Mouse (Mus musculus) kidney, embryonic 16.5 days (tissue): ENCODE measurements at regions not wholly inside any gene's neighbourhood (a gene's known extent, or its start where the extent isn't known, plus 50 kb on each side); places are given as distances from the start of the nearest gene placed in this dataset.
"Not testable (repeated sequence)": the region's sequence is repeated elsewhere in the genome, so short reads cannot be mapped to it uniquely, and the experiment has no call there.

ENCODE experiments used
- ATAC-seq: fragments of 200-750 bp; cut with Nextera tagmentation; 2 replicates; pipeline ENCODE4 v1.8.0; 2017; ENCODE audit warnings: moderate TSS enrichment; ENCODE audit not compliant: low FRiP score, low TSS enrichment
- H3K27ac ChIP-seq: fragments of 300-500 bp; sonication (generic); 2 replicates; pipeline ENCODE4 v1.5.1; 2014; ENCODE audit warnings: low read length
- H3K27me3 ChIP-seq: fragments of 300-500 bp; sonication (generic); 2 replicates; pipeline ENCODE4 v1.6.1; 2014; ENCODE audit warnings: low read length, control low read depth, mixed read lengths; ENCODE audit not compliant: insufficient read depth
- H3K36me3 ChIP-seq: fragments of 300-500 bp; sonication (generic); 2 replicates; pipeline ENCODE4 v1.6.1; 2014; ENCODE audit warnings: low read length, control low read depth, mixed read lengths; ENCODE audit not compliant: insufficient read depth
- H3K4me1 ChIP-seq: fragments of 300-500 bp; sonication (generic); 2 replicates; pipeline ENCODE4 v1.6.1; 2014; ENCODE audit warnings: low read length, control low read depth, mixed read lengths; ENCODE audit not compliant: insufficient read depth
- H3K4me2 ChIP-seq: fragments of 300-500 bp; sonication (generic); replicated peaks from 2 replicates; pipeline ENCODE4 v1.6.1; 2014; ENCODE audit warnings: low read depth, low read length
- H3K4me3 ChIP-seq: fragments of 300-500 bp; sonication (generic); 2 replicates; pipeline ENCODE4 v1.5.1; 2014; ENCODE audit warnings: mild to moderate bottlenecking, low read length
- H3K9ac ChIP-seq: fragments of 300-500 bp; sonication (generic); replicated peaks from 2 replicates; pipeline ENCODE4 v1.6.1; 2014; ENCODE audit warnings: low read length
- H3K9me3 ChIP-seq: fragments of 300-500 bp; sonication (generic); 2 replicates; pipeline ENCODE4 v1.6.1; 2016; ENCODE audit warnings: low read length, control low read depth
- WGBS: fragments of 180-500 bp; shearing (Covaris S2); extraction: QIAGEN DNeasy Blood & Tissue Kit; methylation state at CpG from one replicate; pipeline ENCODE4 v1.1.7; 2014; 5-methylcytosine and 5-hydroxymethylcytosine counted together

GRCm38 (mm10) chr10:117567379-117568137, 61.7 kb upstream of the Cpm start:
- Histone ChIP-seq H3K36me3 (no peaks in the 10 kb centered on the region), H3K27me3 (no peaks in the 10 kb centered on the region), H3K4me3 (no peak overlapping the region), H3K4me1 (peaks cover 14% of the 10 kb centered on the region), H3K9me3 (peaks cover 3% of the 10 kb centered on the region; the same call in 1 of the 2 replicates), H3K27ac (no peak overlapping the region), H3K4me2 (no peak overlapping the region), H3K9ac (no peak overlapping the region)
- WGBS = 86% methylated on average over 8 of the region's 8 CpGs
- ATAC-seq = no peak

- no peak overlapping the region for H3K4me3 ChIP-seq
- H3K4me2 ChIP-seq = no peak overlapping the region
- peaks cover 3% of the 10 kb centered on the region; the same call in 1 of the 2 replicates for H3K9me3 ChIP-seq
- no peak for ATAC-seq
- peaks cover 9% of the 10 kb centered on the region for H3K4me1 ChIP-seq
- H3K9ac ChIP-seq = no peak overlapping the region
- H3K36me3 ChIP-seq = no peaks in the 10 kb centered on the region
- WGBS = 92% methylated on average over 8 of the region's 8 CpGs
- H3K27ac ChIP-seq = no peak overlapping the region
- no peaks in the 10 kb centered on the region for H3K27me3 ChIP-seq
Measured at GRCm38 (mm10) chr10:117566648-117567378, 62.5 kb upstream of the Cpm start.

- peaks cover 3% of the 10 kb centered on the region; the same call in 1 of the 2 replicates for H3K9me3 ChIP-seq
- ATAC-seq = no peak
- H3K4me1 ChIP-seq = peaks cover 5% of the 10 kb centered on the region
- no peak overlapping the region for H3K4me3 ChIP-seq
- no peak overlapping the region for H3K9ac ChIP-seq
- H3K27me3 ChIP-seq = no peaks in the 10 kb centered on the region
- no peak overlapping the region for H3K27ac ChIP-seq
- H3K36me3 ChIP-seq = no peaks in the 10 kb centered on the region
- WGBS = 88% methylated on average over 3 of the region's 3 CpGs
- H3K4me2 ChIP-seq = no peak overlapping the region
Measured at GRCm38 (mm10) chr10:117566204-117566603, 63.1 kb upstream of the Cpm start.

- Histone ChIP-seq H3K27me3 (no peaks in the 10 kb centered on the region), H3K27ac (no peak overlapping the region), H3K4me1 (peaks cover 9% of the 10 kb centered on the region), H3K4me3 (no peak overlapping the region), H3K9me3 (peaks cover 3% of the 10 kb centered on the region; the same call in 1 of the 2 replicates), H3K4me2 (no peak overlapping the region), H3K9ac (no peak overlapping the region), H3K36me3 (no peaks in the 10 kb centered on the region)
- no peak for ATAC-seq
- 92% methylated on average over 4 of the region's 4 CpGs for WGBS
Measured at GRCm38 (mm10) chr10:117565529-117566086, 63.7 kb upstream of the Cpm start.

GRCm38 (mm10) chr10:117565110-117565509, 64.2 kb upstream of the Cpm start:
- Histone ChIP-seq H3K4me3 (no peak overlapping the region), H3K4me2 (no peak overlapping the region), H3K36me3 (no peaks in the 10 kb centered on the region), H3K4me1 (peaks cover 12% of the 10 kb centered on the region), H3K27ac (no peak overlapping the region), H3K9me3 (peaks cover 3% of the 10 kb centered on the region; the same call in 1 of the 2 replicates), H3K27me3 (no peaks in the 10 kb centered on the region), H3K9ac (no peak overlapping the region)
- WGBS = 92% methylated on average over 3 of the region's 3 CpGs
- ATAC-seq = no peak

- no peaks in the 10 kb centered on the region for H3K36me3 ChIP-seq
- WGBS = 42% methylated on average over 12 of the region's 12 CpGs
- no peak overlapping the region for H3K9ac ChIP-seq
- H3K27ac ChIP-seq = no peak overlapping the region
- no peak overlapping the region for H3K4me2 ChIP-seq
- H3K4me1 ChIP-seq = peaks cover 15% of the 10 kb centered on the region
- H3K4me3 ChIP-seq = no peak overlapping the region
- no peaks in the 10 kb centered on the region for H3K27me3 ChIP-seq
- ATAC-seq = no peak
- H3K9me3 ChIP-seq = peaks cover 3% of the 10 kb centered on the region; the same call in 1 of the 2 replicates
Measured at GRCm38 (mm10) chr10:117564118-117565040, 64.9 kb upstream of the Cpm start.

GRCm38 (mm10) chr10:117563429-117564117, 65.7 kb upstream of the Cpm start:
- Histone ChIP-seq H3K36me3 (no peaks in the 10 kb centered on the region), H3K4me3 (no peak overlapping the region), H3K9me3 (peaks cover 3% of the 10 kb centered on the region; the same call in 1 of the 2 replicates), H3K27me3 (no peaks in the 10 kb centered on the region), H3K9ac (no peak overlapping the region), H3K27ac (no peak overlapping the region), H3K4me1 (peaks cover 19% of the 10 kb centered on the region), H3K4me2 (no peak overlapping the region)
- ATAC-seq = no peak
- WGBS = 42% methylated on average over 8 of the region's 8 CpGs

- H3K4me3 ChIP-seq, ATAC-seq, H3K9ac ChIP-seq, H3K36me3 ChIP-seq, H3K27me3 ChIP-seq, H3K9me3 ChIP-seq, H3K4me2 ChIP-seq: not testable (repeated sequence)
- WGBS = 67% methylated on average over 3 of the region's 3 CpGs
- H3K27ac ChIP-seq = 0 out of 2 replicates have a peak overlapping the region, but pooled peaks have one; percentile 20
- peaks cover 19% of the 10 kb centered on the region for H3K4me1 ChIP-seq
Measured at GRCm38 (mm10) chr10:117562850-117563248, 66.5 kb upstream of the Cpm start.
